Mouse (Mus musculus) frontal cortex, adult 2 months (tissue): ENCODE results near the gene Gm27027. TPM values are rescaled to one million over a fixed set of nuclear protein-coding genes. Genes with fewer than 3 reads are reported as not detected.
A peak's percentile ranks its signal among the peaks of the same experiment; 100 is the strongest.

Experiments used
- DNase-seq, 2 experiments: peaks; one replicate each; pipeline ENCODE4 v3.0.0; 2022; ENCODE audit warnings: low spot score in 1 of 2; ENCODE audit errors: extremely low spot score in 1 of 2
- polyA plus RNA-seq: library from polyadenylated mRNA; depleted of rRNA; stranded (reverse); fragments of >200 nt; gene quantifications from 2 replicates; pipeline ENCODE4 v1.2.3, GENCODE M21; 2012

Gene Gm27027
- polyA plus RNA-seq, 1 experiment, result not detected

GRCm38 (mm10) chr2:93979249-93980120 is 16.7 kb downstream of the Gm27027 start:
- no peak for DNase-seq

GRCm38 (mm10) chr2:93976436-93977252 is 19.5 kb downstream of the Gm27027 start:
- DNase-seq, result peak in 1 of 2 experiments; percentile 63

- no peak for DNase-seq
These were observed 20.4 kb downstream of the Gm27027 start for GRCm38 (mm10) chr2:93975526-93976435.

- DNase-seq, result no peak
These were observed 21.1 kb downstream of the Gm27027 start for GRCm38 (mm10) chr2:93975041-93975440.

- DNase-seq, result no peak
These were observed 24.5 kb downstream of the Gm27027 start for GRCm38 (mm10) chr2:93971647-93972046.

- DNase-seq, result no peak
These were observed 31.5 kb downstream of the Gm27027 start for GRCm38 (mm10) chr2:93964494-93965160.

- no peak for DNase-seq
These were observed 32.4 kb downstream of the Gm27027 start for GRCm38 (mm10) chr2:93963802-93964201.

- DNase-seq, result no peak
These were observed 34.4 kb downstream of the Gm27027 start for GRCm38 (mm10) chr2:93961716-93962115.

- no peak for DNase-seq
These were observed 36.8 kb downstream of the Gm27027 start for GRCm38 (mm10) chr2:93959346-93959745.

GRCm38 (mm10) chr2:93958216-93958615 is 37.9 kb downstream of the Gm27027 start:
- no peak for DNase-seq

GRCm38 (mm10) chr2:93957785-93958175 is 38.4 kb downstream of the Gm27027 start:
- DNase-seq, result no peak

- peak in 1 of 2 experiments; percentile 88 for DNase-seq
These were observed 39.0 kb downstream of the Gm27027 start, which contains the start of gene Gm13889 for GRCm38 (mm10) chr2:93956908-93957784. TSS of gene Gm13889 (minus strand) at chr2:93957201.

GRCm38 (mm10) chr2:93956331-93956801 is 39.8 kb downstream of the Gm27027 start:
- DNase-seq, result peak in 1 of 2 experiments; percentile 64

GRCm38 (mm10) chr2:93955886-93956285 is 40.3 kb downstream of the Gm27027 start:
- no peak for DNase-seq

- no peak for DNase-seq
These were observed 41.2 kb downstream of the Gm27027 start for GRCm38 (mm10) chr2:93954781-93955578.

GRCm38 (mm10) chr2:93953726-93954125 is 42.4 kb downstream of the Gm27027 start:
- no peak for DNase-seq

- DNase-seq, result no peak
These were observed 49.2 kb downstream of the Gm27027 start for GRCm38 (mm10) chr2:93946976-93947375.

GRCm38 (mm10) chr2:93944855-93945254 is 51.3 kb downstream of the Gm27027 start:
- DNase-seq, result no peak
